14 mouse cellular contexts compared by ENCODE assay signal in genomic region chr14:71728542-71728941, GRCm38 (mm10).
DNase-seq lines count a peak whose midpoint lies in the region.
"Had no signal": no experiment of that assay in that cellular context is flagged by ENCODE, and none has a peak within 500 bp of the region (broad histone marks: within the 10 kb centered on the region; RNA-seq: fewer than 3 reads in every experiment).

No protein-coding gene starts in this region.

- DNase-seq in layer of hippocampus, adult 18-20 months (ENCODE audit: low spot score in 2 of 2), result peak; percentile 5 to 51
- DNase-seq in layer of hippocampus, postnatal 10 days (ENCODE audit: low spot score in 2 of 2), result no peak
- DNase-seq in frontal cortex, postnatal 25 days (ENCODE audit: low spot score in 2 of 2), result peak; percentile 14 to 39
- DNase-seq in left cerebral cortex, adult 9 months (ENCODE audit: low spot score in 2 of 2), result peak; percentile 87 to 88
- peak; percentile 75 to 90 for DNase-seq in right cerebral cortex, postnatal 36 days (ENCODE audit: low spot score in 2 of 2)
- DNase-seq in urinary bladder, adult 2 months (ENCODE audit: low spot score), result no peak
- DNase-seq in cerebellum, adult 9-11 months, result no peak
- DNase-seq in adrenal gland, postnatal 25 days, result no peak
- DNase-seq: cerebellum, postnatal 36 days; gastrocnemius, postnatal 10 days; heart, adult 2 months; kidney, adult 9 months; kidney, postnatal 4 days; lung, postnatal 14 days had no signal

Comparison
In these comparisons a context has a peak if more than half of its experiments do, and no peak if none do; other contexts are left out.
1. DNase-seq: peak in layer of hippocampus, adult 18-20 months (2 of 2), frontal cortex, postnatal 25 days (2 of 2), left cerebral cortex, adult 9 months (2 of 2) and right cerebral cortex, postnatal 36 days (2 of 2); none in layer of hippocampus, postnatal 10 days (0 of 2), urinary bladder, adult 2 months (single experiment), cerebellum, adult 9-11 months (single experiment) and adrenal gland, postnatal 25 days (single experiment).